Mouse (Mus musculus) limb, embryonic 12.5 days (tissue): ENCODE measurements at regions not wholly inside any gene's neighbourhood (a gene's known extent, or its start where the extent isn't known, plus 50 kb on each side); places are given as distances from the start of the nearest gene placed in this dataset.

Experiments used
- ATAC-seq: fragments of 200-750 bp; cut with Nextera tagmentation; 2 replicates; pipeline ENCODE4 v1.8.0; 2017; ENCODE audit warnings: low read depth, moderate TSS enrichment; ENCODE audit not compliant: insufficient number of reproducible peaks, insufficient read depth, low FRiP score, low TSS enrichment
- H3K27ac ChIP-seq: fragments of 300-500 bp; sonication (generic); 2 replicates; pipeline ENCODE4 v1.5.1; 2016; ENCODE audit warnings: mild to moderate bottlenecking, moderate library complexity
- H3K27me3 ChIP-seq: fragments of 300-500 bp; sonication (generic); 2 replicates; pipeline ENCODE4 v1.6.1; 2016; ENCODE audit warnings: mild to moderate bottlenecking, moderate library complexity
- H3K36me3 ChIP-seq: fragments of 300-500 bp; sonication (generic); 2 replicates; pipeline ENCODE4 v1.6.1; 2016; ENCODE audit warnings: mild to moderate bottlenecking, moderate library complexity
- H3K4me1 ChIP-seq: fragments of 300-500 bp; sonication (generic); replicated peaks from 2 replicates; pipeline ENCODE4 v1.6.1; 2016
- H3K4me2 ChIP-seq: fragments of 300-500 bp; sonication (generic); 2 replicates; pipeline ENCODE4 v1.6.1; 2016; ENCODE audit warnings: mild to moderate bottlenecking, moderate library complexity
- H3K4me3 ChIP-seq: fragments of 300-500 bp; sonication (generic); replicated peaks from 2 replicates; pipeline ENCODE4 v1.5.1; 2016; ENCODE audit warnings: mild to moderate bottlenecking
- H3K9ac ChIP-seq: fragments of 300-500 bp; sonication (generic); replicated peaks from 2 replicates; pipeline ENCODE4 v1.6.1; 2016; ENCODE audit warnings: mild to moderate bottlenecking, moderate library complexity
- H3K9me3 ChIP-seq: fragments of 300-500 bp; sonication (generic); 2 replicates; pipeline ENCODE4 v1.6.1; 2016; ENCODE audit warnings: mild to moderate bottlenecking, moderate library complexity
- WGBS: fragments of 180-500 bp; shearing (Covaris S2); methylation state at CpG from one replicate; pipeline ENCODE4 v1.1.7; 2016; 5-methylcytosine and 5-hydroxymethylcytosine counted together

- no peaks in the 10 kb centered on the region for H3K9me3 ChIP-seq
- WGBS: 81% methylated on average over 3 of the region's 3 CpGs
- H3K4me3 ChIP-seq: no peak overlapping the region
- no peak overlapping the region for H3K27ac ChIP-seq
- no peaks in the 10 kb centered on the region for H3K36me3 ChIP-seq
- ATAC-seq: no peak
- H3K9ac ChIP-seq: no peak overlapping the region
- H3K4me1 ChIP-seq: no peaks in the 10 kb centered on the region
- no peak overlapping the region for H3K4me2 ChIP-seq
- no peaks in the 10 kb centered on the region for H3K27me3 ChIP-seq
Observed at GRCm38 (mm10) chr7:74224378-74224777, 210.9 kb upstream of the St8sia2 start.

DNA sequence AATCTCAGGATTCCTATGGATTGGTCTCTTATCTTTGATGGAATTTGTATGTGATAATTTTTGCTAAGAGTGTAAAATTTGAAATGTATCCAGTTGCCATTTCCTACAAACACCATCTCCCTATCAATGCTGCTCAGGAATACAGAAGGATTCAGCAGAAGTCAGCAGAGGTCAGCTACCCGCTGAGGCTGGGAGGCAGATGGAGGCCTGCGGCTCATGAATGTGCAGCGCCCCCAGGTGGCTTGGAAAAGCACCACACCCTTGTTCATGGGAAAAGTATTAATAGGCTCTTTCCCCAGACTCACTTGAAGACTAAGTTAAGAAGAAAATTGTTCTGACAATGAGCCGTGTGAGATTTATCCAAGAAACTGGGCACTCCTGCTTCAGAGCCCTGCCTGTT lies 187.2 kb upstream of the St8sia2 start:
- Histone ChIP-seq H3K4me3 (no peak overlapping the region), H3K9ac (no peak overlapping the region), H3K4me1 (no peaks in the 10 kb centered on the region), H3K9me3 (no peaks in the 10 kb centered on the region), H3K27ac (no peak overlapping the region), H3K36me3 (no peaks in the 10 kb centered on the region), H3K27me3 (no peaks in the 10 kb centered on the region), H3K4me2 (no peak overlapping the region)
- ATAC-seq: no peak
- WGBS: 31% methylated on average over 4 of the region's 4 CpGs

GRCm38 (mm10) chr7:74198796-74199195 lies 185.3 kb upstream of the St8sia2 start:
- H3K9me3 ChIP-seq: peaks cover 7% of the 10 kb centered on the region; the same call in 1 of the 2 replicates
- no peak for ATAC-seq
- no peak overlapping the region for H3K4me3 ChIP-seq
- WGBS: 90% methylated on average over 6 of the region's 6 CpGs
- no peak overlapping the region for H3K27ac ChIP-seq
- H3K27me3 ChIP-seq: no peaks in the 10 kb centered on the region
- H3K4me2 ChIP-seq: no peak overlapping the region
- no peaks in the 10 kb centered on the region for H3K36me3 ChIP-seq
- no peak overlapping the region for H3K9ac ChIP-seq
- no peaks in the 10 kb centered on the region; the same call in 1 of the 2 replicates for H3K4me1 ChIP-seq

DNA sequence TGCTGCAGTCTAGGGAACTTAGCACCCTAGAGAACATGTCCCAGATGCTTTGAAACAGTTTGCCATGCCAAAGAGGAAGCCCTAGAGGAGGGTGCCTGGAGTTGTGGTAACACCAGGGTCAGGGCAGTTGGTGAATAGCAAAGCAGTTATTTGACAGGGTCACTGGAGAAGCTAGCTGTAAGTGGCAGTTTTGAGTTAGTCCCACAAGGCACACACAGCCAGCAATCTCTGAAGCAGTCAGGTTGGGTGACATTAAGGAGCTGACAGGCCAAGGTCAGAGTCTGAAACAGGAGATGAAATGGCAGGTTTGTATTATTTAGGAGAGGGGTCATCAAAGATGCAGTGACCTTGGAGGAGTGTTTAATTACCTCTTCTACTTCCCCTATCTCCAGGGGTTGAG lies 171.2 kb upstream of the St8sia2 start:
- Histone ChIP-seq H3K27me3 (no peaks in the 10 kb centered on the region; the same call in 1 of the 2 replicates), H3K9ac (no peak overlapping the region)
- ATAC-seq: no peak

GRCm38 (mm10) chr7:74174206-74174605 lies 160.7 kb upstream of the St8sia2 start:
- Histone ChIP-seq H3K27ac (peak overlapping the region; percentile 83), H3K4me1 (peaks cover 23% of the 10 kb centered on the region), H3K9ac (no peak overlapping the region), H3K9me3 (no peaks in the 10 kb centered on the region), H3K4me2 (no peak overlapping the region), H3K27me3 (no peaks in the 10 kb centered on the region), H3K36me3 (no peaks in the 10 kb centered on the region), H3K4me3 (no peak overlapping the region)
- peak; percentile 43; the same call in 1 of the 2 replicates for ATAC-seq
- 32% methylated on average over 5 of the region's 5 CpGs for WGBS

More for the DNA sequence above, 171.2 kb upstream of the St8sia2 start:
- no peaks in the 10 kb centered on the region for H3K36me3 ChIP-seq
- H3K9me3 ChIP-seq: no peaks in the 10 kb centered on the region
- H3K4me1 ChIP-seq: no peaks in the 10 kb centered on the region
- H3K4me2 ChIP-seq: no peak overlapping the region
- no peak overlapping the region for H3K27ac ChIP-seq
- H3K4me3 ChIP-seq: no peak overlapping the region

- H3K4me2 ChIP-seq: peak overlapping the region; percentile 24
- H3K4me1 ChIP-seq: peaks cover 23% of the 10 kb centered on the region
- ATAC-seq: peak; percentile 60; the same call in 1 of the 2 replicates
- H3K9ac ChIP-seq: no peak overlapping the region
- no peaks in the 10 kb centered on the region for H3K27me3 ChIP-seq
- H3K9me3 ChIP-seq: no peaks in the 10 kb centered on the region
- H3K27ac ChIP-seq: peak overlapping the region; percentile 83
- 4% methylated on average over 2 of the region's 2 CpGs for WGBS
- no peak overlapping the region for H3K4me3 ChIP-seq
- H3K36me3 ChIP-seq: no peaks in the 10 kb centered on the region
Observed at GRCm38 (mm10) chr7:74173230-74173612, 159.7 kb upstream of the St8sia2 start.

DNA sequence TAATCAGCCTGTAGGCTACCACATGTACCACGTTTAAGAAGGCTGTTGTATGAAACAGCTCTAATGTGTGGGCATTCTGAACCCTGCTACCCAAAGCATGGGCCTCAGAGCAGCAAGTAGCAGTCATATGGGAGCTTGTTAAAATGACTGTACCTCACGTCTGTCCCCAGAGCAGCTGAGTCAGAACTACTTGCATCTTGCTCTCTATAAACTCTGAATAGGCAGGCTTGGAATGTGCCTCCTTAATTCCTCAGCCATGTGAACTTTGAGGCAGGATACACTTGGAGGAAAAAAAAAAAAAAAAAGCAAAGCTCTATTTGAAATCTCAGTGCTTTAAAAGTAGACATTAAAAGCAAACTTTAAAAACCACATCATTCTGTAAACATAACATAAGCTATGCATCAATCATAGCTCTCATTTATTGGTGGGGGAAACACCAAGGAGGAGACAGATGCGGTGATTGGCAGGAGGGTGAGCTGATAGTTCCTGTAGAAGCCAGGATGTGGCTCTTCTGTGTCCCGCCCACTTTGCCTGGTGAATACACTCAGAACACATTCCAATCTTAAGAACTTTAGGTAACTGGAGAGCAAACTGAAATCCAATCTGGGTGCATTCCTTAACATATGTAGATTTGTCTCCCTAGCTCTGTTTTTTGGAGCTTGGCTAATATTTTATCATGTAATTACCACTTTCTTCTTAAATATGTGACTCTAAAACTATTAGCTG lies 159.2 kb upstream of the St8sia2 start:
- Histone ChIP-seq H3K4me2 (peak overlapping the region; percentile 24; the same call in 1 of the 2 replicates), H3K27ac (peak overlapping the region; percentile 83)
- ATAC-seq: peak; percentile 78

GRCm38 (mm10) chr7:74151590-74151989 lies 138.1 kb upstream of the St8sia2 start:
- Histone ChIP-seq H3K36me3 (no peaks in the 10 kb centered on the region), H3K27me3 (no peaks in the 10 kb centered on the region), H3K4me2 (no peak overlapping the region), H3K4me3 (no peak overlapping the region), H3K4me1 (no peaks in the 10 kb centered on the region), H3K9me3 (peaks cover 5% of the 10 kb centered on the region; the same call in 1 of the 2 replicates), H3K27ac (no peak overlapping the region), H3K9ac (no peak overlapping the region)
- 42% methylated on average over 4 of the region's 4 CpGs for WGBS
- no peak for ATAC-seq

More for the DNA sequence above, 159.2 kb upstream of the St8sia2 start:
- H3K9me3 ChIP-seq: no peaks in the 10 kb centered on the region
- no peaks in the 10 kb centered on the region for H3K27me3 ChIP-seq
- H3K4me3 ChIP-seq: no peak overlapping the region
- WGBS: 46% methylated on average over 4 of the region's 4 CpGs
- H3K36me3 ChIP-seq: no peaks in the 10 kb centered on the region
- H3K9ac ChIP-seq: no peak overlapping the region
- H3K4me1 ChIP-seq: peaks cover 23% of the 10 kb centered on the region

DNA sequence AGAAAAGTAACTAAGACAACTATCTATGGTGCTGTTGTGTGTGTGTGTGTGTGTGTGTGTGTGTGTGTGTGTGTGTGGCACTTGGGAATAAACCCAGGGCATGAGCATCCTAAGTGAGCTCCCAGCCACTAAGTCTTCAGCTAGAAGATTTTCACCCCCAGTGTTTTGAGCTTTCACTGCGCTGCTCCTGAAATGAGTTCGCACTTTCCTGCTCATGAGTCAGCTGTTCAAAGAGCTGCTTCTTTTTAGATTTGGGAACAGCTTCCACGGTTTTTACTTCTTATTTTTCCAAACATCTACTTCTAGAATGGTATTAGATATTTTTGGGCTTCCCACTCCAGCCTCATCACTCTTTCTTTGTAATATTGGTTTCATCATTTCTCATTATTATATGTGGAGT lies 129.7 kb upstream of the St8sia2 start:
- no peaks in the 10 kb centered on the region for H3K27me3 ChIP-seq
- H3K9ac ChIP-seq: no peak overlapping the region
- 90% methylated on average over 3 of the region's 3 CpGs for WGBS
- no peaks in the 10 kb centered on the region for H3K9me3 ChIP-seq
- H3K4me1 ChIP-seq: no peaks in the 10 kb centered on the region
- ATAC-seq: no peak
- H3K27ac ChIP-seq: no peak overlapping the region
- H3K36me3 ChIP-seq: no peaks in the 10 kb centered on the region
- H3K4me2 ChIP-seq: no peak overlapping the region
- no peak overlapping the region for H3K4me3 ChIP-seq

DNA sequence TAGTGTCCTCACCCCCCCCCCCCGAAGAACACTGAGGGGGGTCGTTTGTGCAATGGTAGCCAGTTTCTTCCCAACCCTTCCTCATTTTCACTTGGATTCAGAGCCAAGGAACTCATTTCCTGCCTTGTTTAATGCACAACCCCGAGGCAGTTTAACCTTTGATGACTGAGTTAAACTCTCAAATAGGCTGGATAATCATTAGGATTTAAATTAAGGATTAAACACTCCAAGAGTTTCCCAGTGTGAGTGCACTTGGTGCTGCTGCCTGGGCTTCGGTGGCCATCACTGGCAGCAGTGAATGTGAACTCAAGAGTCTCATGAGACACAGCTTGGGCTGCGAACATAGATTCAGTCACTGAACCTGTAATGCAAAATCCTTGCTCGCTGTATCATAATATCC lies 124.7 kb upstream of the St8sia2 start:
- H3K4me2 ChIP-seq: no peak overlapping the region
- no peaks in the 10 kb centered on the region for H3K27me3 ChIP-seq
- H3K9me3 ChIP-seq: no peaks in the 10 kb centered on the region
- no peaks in the 10 kb centered on the region for H3K36me3 ChIP-seq
- no peak overlapping the region for H3K27ac ChIP-seq
- H3K4me1 ChIP-seq: peaks cover 5% of the 10 kb centered on the region; the same call in 1 of the 2 replicates
- no peak overlapping the region for H3K4me3 ChIP-seq
- WGBS: 46% methylated on average over 6 of the region's 6 CpGs
- no peak for ATAC-seq
- H3K9ac ChIP-seq: no peak overlapping the region

- H3K36me3 ChIP-seq: no peaks in the 10 kb centered on the region
- H3K9me3 ChIP-seq: no peaks in the 10 kb centered on the region
- no peak overlapping the region for H3K4me2 ChIP-seq
- no peak for ATAC-seq
- 81% methylated on average over 8 of the region's 8 CpGs for WGBS
- H3K4me3 ChIP-seq: no peak overlapping the region
- peaks cover 7% of the 10 kb centered on the region for H3K4me1 ChIP-seq
- H3K27ac ChIP-seq: no peak overlapping the region
- no peak overlapping the region for H3K9ac ChIP-seq
- no peaks in the 10 kb centered on the region for H3K27me3 ChIP-seq
Observed at GRCm38 (mm10) chr7:74130206-74130836, 116.8 kb upstream of the St8sia2 start.
